Mouse (Mus musculus) 3T3-L1 (cell line): ENCODE data around the gene Prr12.
"Not testable (repeated sequence)": the region's sequence is repeated elsewhere in the genome, so short reads cannot be mapped to it uniquely, and the experiment has no call there.

Source experiments
- DNase-seq: peaks from one replicate; pipeline ENCODE4 v3.0.0-alpha.2; 2015; ENCODE audit warnings: low read depth, low spot score

Prr12 gene

GRCm38 (mm10) chr7:45024281-45025248, 28.1 kb downstream of the Prr12 start:
- DNase-seq = no peak

- DNase-seq = not testable (repeated sequence)
These were observed 29.0 kb downstream of the Prr12 start for GRCm38 (mm10) chr7:45023711-45024110.

- DNase-seq = no peak
These were observed 32.5 kb downstream of the Prr12 start for GRCm38 (mm10) chr7:45020225-45020624.

GRCm38 (mm10) chr7:45019031-45019571, 33.6 kb downstream of the Prr12 start:
- DNase-seq = peak; percentile 95

GRCm38 (mm10) chr7:45017242-45018061, 35.2 kb downstream of the Prr12 start, which contains the start of gene Rras:
Rras (plus strand) TSS chr7:45017961.
- DNase-seq = peak; percentile 100

GRCm38 (mm10) chr7:45016761-45017160, 35.9 kb downstream of the Prr12 start:
- DNase-seq = no peak

GRCm38 (mm10) chr7:45015957-45016612, 36.6 kb downstream of the Prr12 start, which contains the start of gene Scaf1:
Scaf1 (minus strand) TSS chr7:45016363.
- DNase-seq = peak; percentile 98

GRCm38 (mm10) chr7:45015344-45015956, 37.2 kb downstream of the Prr12 start:
- DNase-seq = no peak

- DNase-seq = no peak
These were observed 38.6 kb downstream of the Prr12 start for GRCm38 (mm10) chr7:45014096-45014451.

GRCm38 (mm10) chr7:45013366-45014095, 39.1 kb downstream of the Prr12 start:
- no peak for DNase-seq

GRCm38 (mm10) chr7:45012824-45013223, 39.9 kb downstream of the Prr12 start:
- DNase-seq = no peak

GRCm38 (mm10) chr7:45012011-45012410, 40.7 kb downstream of the Prr12 start:
- DNase-seq = no peak

- DNase-seq = no peak
These were observed 44.3 kb downstream of the Prr12 start for GRCm38 (mm10) chr7:45008411-45008810.

GRCm38 (mm10) chr7:45007846-45008245, 44.8 kb downstream of the Prr12 start:
- no peak for DNase-seq

GRCm38 (mm10) chr7:45007141-45007540, 45.5 kb downstream of the Prr12 start:
- DNase-seq = no peak

GRCm38 (mm10) chr7:45006503-45006902, 46.2 kb downstream of the Prr12 start:
- DNase-seq = no peak

GRCm38 (mm10) chr7:45005321-45005992, 47.2 kb downstream of the Prr12 start:
- DNase-seq = no peak

GRCm38 (mm10) chr7:45004546-45004945, 48.1 kb downstream of the Prr12 start:
- no peak for DNase-seq

GRCm38 (mm10) chr7:45002440-45002839, 50.2 kb downstream of the Prr12 start:
- DNase-seq = peak; percentile 42
